Mouse (Mus musculus) liver, embryonic 13.5 days (tissue): ENCODE results near the gene Tmem62. TPM values are rescaled to one million over a fixed set of nuclear protein-coding genes. Genes with fewer than 3 reads are reported as not detected.
A peak's percentile ranks its signal among the peaks of the same experiment; 100 is the strongest.
"Not testable (repeated sequence)": the region's sequence is repeated elsewhere in the genome, so short reads cannot be mapped to it uniquely, and the experiment has no call there.

ENCODE experiments used
- ATAC-seq: fragments of 200-750 bp; cut with Nextera tagmentation; 2 replicates; pipeline ENCODE4 v1.8.0; 2017; ENCODE audit warnings: low read depth, mild to moderate bottlenecking, moderate number of reproducible peaks, moderate library complexity
- DNase-seq: peaks from one replicate; pipeline ENCODE4 v3.0.0; 2022
- H3K27ac ChIP-seq: fragments of 300-500 bp; sonication (generic); 2 replicates; pipeline ENCODE4 v1.5.1; 2015; ENCODE audit warnings: moderate library complexity, mild to moderate bottlenecking, inconsistent platforms
- H3K27me3 ChIP-seq: fragments of 300-500 bp; sonication (generic); 2 replicates; pipeline ENCODE4 v1.6.1; 2015; ENCODE audit warnings: mild to moderate bottlenecking, inconsistent platforms
- H3K36me3 ChIP-seq: fragments of 300-500 bp; sonication (generic); 2 replicates; pipeline ENCODE4 v1.6.1; 2015; ENCODE audit warnings: mild to moderate bottlenecking, inconsistent platforms
- H3K4me1 ChIP-seq: fragments of 300-500 bp; sonication (generic); replicated peaks from 2 replicates; pipeline ENCODE4 v1.6.1; 2015; ENCODE audit warnings: inconsistent platforms
- H3K4me2 ChIP-seq: fragments of 300-500 bp; sonication (generic); 2 replicates; pipeline ENCODE4 v1.6.1; 2015; ENCODE audit warnings: inconsistent platforms, mild to moderate bottlenecking, moderate library complexity
- H3K4me3 ChIP-seq: fragments of 300-500 bp; sonication (generic); replicated peaks from 2 replicates; pipeline ENCODE4 v1.5.1; 2015; ENCODE audit warnings: mild to moderate bottlenecking, inconsistent platforms
- H3K9ac ChIP-seq: fragments of 300-500 bp; sonication (generic); 2 replicates; pipeline ENCODE4 v1.6.1; 2015; ENCODE audit warnings: mild to moderate bottlenecking, inconsistent platforms
- H3K9me3 ChIP-seq: fragments of 300-500 bp; sonication (generic); replicated peaks from 2 replicates; pipeline ENCODE4 v1.6.1; 2016; ENCODE audit warnings: inconsistent platforms
- WGBS: fragments of 180-500 bp; shearing (Covaris S2); methylation state at CpG from one replicate; pipeline ENCODE4 v1.1.7; 2015; ENCODE audit not compliant: insufficient replicate concordance; 5-methylcytosine and 5-hydroxymethylcytosine counted together
- polyA plus RNA-seq: library from polyadenylated mRNA; unstranded; fragments of >200 nt; fragmentation: Nextera tagmentation; extraction: Ambion mirVana; gene quantifications from 2 replicates; pipeline ENCODE4 v1.2.1, GENCODE M21; 2015

The Tmem62 gene
- polyA plus RNA-seq, 1 experiment from 2014 or later: 1.9 TPM

- Histone ChIP-seq H3K4me2 (peak overlapping the region; percentile 79), H3K4me3 (peak overlapping the region; percentile 90; the same call in 1 of the 2 replicates), H3K4me1 (peaks cover 63% of the 10 kb centered on the region), H3K36me3 (no peaks in the 10 kb centered on the region), H3K27me3 (no peaks in the 10 kb centered on the region), H3K27ac (peak overlapping the region; percentile 90; the same call in 1 of the 2 replicates), H3K9me3 (no peaks in the 10 kb centered on the region), H3K9ac (peak overlapping the region; percentile 92)
- DNase-seq: no peak
- WGBS: 77% methylated on average over 4 of the region's 4 CpGs
- no peak for ATAC-seq
Observed at GRCm38 (mm10) chr2:120971766-120972165, 5.1 kb upstream of the Tmem62 start.

GRCm38 (mm10) chr2:120972257-120972656 lies 4.6 kb upstream of the Tmem62 start:
- WGBS: 74% methylated on average over 8 of the region's 8 CpGs
- ATAC-seq, H3K9me3 ChIP-seq, H3K9ac ChIP-seq, H3K4me3 ChIP-seq, H3K36me3 ChIP-seq, DNase-seq, H3K27me3 ChIP-seq, H3K4me2 ChIP-seq, H3K27ac ChIP-seq: not testable (repeated sequence)
- peaks cover 59% of the 10 kb centered on the region for H3K4me1 ChIP-seq

GRCm38 (mm10) chr2:120972964-120973363 lies 3.9 kb upstream of the Tmem62 start:
- H3K9ac ChIP-seq: peak overlapping the region; percentile 35; the same call in 1 of the 2 replicates
- H3K36me3 ChIP-seq: no peaks in the 10 kb centered on the region
- peak overlapping the region; percentile 61 for H3K4me2 ChIP-seq
- H3K4me1 ChIP-seq: peaks cover 61% of the 10 kb centered on the region
- peak; percentile 16; the same call in 1 of the 2 replicates for ATAC-seq
- no peak overlapping the region; the same call in none of the 2 replicates for H3K27ac ChIP-seq
- H3K4me3 ChIP-seq: peak overlapping the region; percentile 40
- DNase-seq: peak; percentile 13
- H3K9me3 ChIP-seq: no peaks in the 10 kb centered on the region
- H3K27me3 ChIP-seq: no peaks in the 10 kb centered on the region
- 15% methylated on average over 5 of the region's 5 CpGs for WGBS

GRCm38 (mm10) chr2:120976308-120976707 lies 509 bp upstream of the Tmem62 start:
- no peak for ATAC-seq
- Histone ChIP-seq H3K4me1 (peaks cover 45% of the 10 kb centered on the region), H3K9ac (peak overlapping the region; percentile 7; the same call in 1 of the 2 replicates), H3K9me3 (no peaks in the 10 kb centered on the region), H3K4me2 (peak overlapping the region; percentile 87), H3K36me3 (no peaks in the 10 kb centered on the region), H3K27ac (peak overlapping the region; percentile 61), H3K4me3 (peak overlapping the region; percentile 78), H3K27me3 (no peaks in the 10 kb centered on the region)
- no peak for DNase-seq
- 43% methylated on average over 4 of the region's 4 CpGs for whole genome bisulfite sequencing

- Histone ChIP-seq H3K36me3 (no peaks in the 10 kb centered on the region), H3K9me3 (no peaks in the 10 kb centered on the region), H3K4me3 (peak overlapping the region; percentile 78), H3K4me2 (peak overlapping the region; percentile 87), H3K27me3 (no peaks in the 10 kb centered on the region), H3K4me1 (peaks cover 31% of the 10 kb centered on the region), H3K27ac (peak overlapping the region; percentile 99), H3K9ac (no peak overlapping the region)
- ATAC-seq (no peak), DNase-seq (no peak)
- 80% methylated on average over 8 of the region's 8 CpGs for WGBS
Observed at GRCm38 (mm10) chr2:120977926-120978692, 1.3 kb downstream of the Tmem62 start.

GRCm38 (mm10) chr2:120978693-120979037 lies 1.8 kb downstream of the Tmem62 start:
- no peak overlapping the region for H3K9ac ChIP-seq
- H3K27me3 ChIP-seq: no peaks in the 10 kb centered on the region
- peaks cover 26% of the 10 kb centered on the region for H3K4me1 ChIP-seq
- 62% methylated on average over 2 of the region's 2 CpGs for WGBS
- H3K4me2 ChIP-seq: no peak overlapping the region
- H3K36me3 ChIP-seq: no peaks in the 10 kb centered on the region
- DNase-seq (no peak), ATAC-seq (no peak)
- no peak overlapping the region for H3K27ac ChIP-seq
- H3K4me3 ChIP-seq: no peak overlapping the region
- no peaks in the 10 kb centered on the region for H3K9me3 ChIP-seq

GRCm38 (mm10) chr2:120979819-120980218 lies 3.0 kb downstream of the Tmem62 start:
- no peak for DNase-seq
- Histone ChIP-seq H3K27ac (no peak overlapping the region), H3K9me3 (no peaks in the 10 kb centered on the region), H3K4me2 (no peak overlapping the region), H3K36me3 (no peaks in the 10 kb centered on the region), H3K4me3 (no peak overlapping the region), H3K9ac (no peak overlapping the region), H3K4me1 (peaks cover 20% of the 10 kb centered on the region), H3K27me3 (no peaks in the 10 kb centered on the region)
- 80% methylated on average over 1 of the region's 1 CpGs for WGBS
- no peak for ATAC-seq

- Histone ChIP-seq H3K4me3 (no peak overlapping the region), H3K9me3 (no peaks in the 10 kb centered on the region), H3K36me3 (no peaks in the 10 kb centered on the region), H3K27me3 (no peaks in the 10 kb centered on the region), H3K9ac (no peak overlapping the region), H3K27ac (no peak overlapping the region), H3K4me1 (peaks cover 18% of the 10 kb centered on the region), H3K4me2 (no peak overlapping the region)
- 47% methylated on average over 2 of the region's 2 CpGs for WGBS
- ATAC-seq (no peak), DNase-seq (no peak)
Observed at GRCm38 (mm10) chr2:120980861-120981260, 4.0 kb downstream of the Tmem62 start.

GRCm38 (mm10) chr2:120983611-120984010 lies 6.8 kb downstream of the Tmem62 start:
- 61% methylated on average over 2 of the region's 2 CpGs for WGBS
- no peak overlapping the region for H3K27ac ChIP-seq
- DNase-seq (no peak), ATAC-seq (no peak)
- no peaks in the 10 kb centered on the region for H3K9me3 ChIP-seq
- H3K4me3 ChIP-seq: no peak overlapping the region
- no peaks in the 10 kb centered on the region for H3K4me1 ChIP-seq
- no peak overlapping the region for H3K4me2 ChIP-seq
- H3K36me3 ChIP-seq: no peaks in the 10 kb centered on the region
- H3K27me3 ChIP-seq: no peaks in the 10 kb centered on the region
- no peak overlapping the region for H3K9ac ChIP-seq

- Histone ChIP-seq H3K27ac (no peak overlapping the region), H3K4me2 (no peak overlapping the region), H3K4me3 (no peak overlapping the region), H3K9ac (no peak overlapping the region), H3K4me1 (0 out of 2 replicates have a peak, but pooled peaks cover 2% of the 10 kb centered on the region), H3K27me3 (no peaks in the 10 kb centered on the region), H3K36me3 (no peaks in the 10 kb centered on the region), H3K9me3 (no peaks in the 10 kb centered on the region)
- ATAC-seq (no peak), DNase-seq (no peak)
- 86% methylated on average over 1 of the region's 1 CpGs for WGBS
Observed at GRCm38 (mm10) chr2:120985241-120985640, 8.4 kb downstream of the Tmem62 start.

- ATAC-seq (no peak), DNase-seq (no peak)
- Histone ChIP-seq H3K4me2 (no peak overlapping the region), H3K27me3 (no peaks in the 10 kb centered on the region), H3K36me3 (no peaks in the 10 kb centered on the region), H3K9me3 (no peaks in the 10 kb centered on the region), H3K27ac (no peak overlapping the region), H3K4me1 (peaks cover 11% of the 10 kb centered on the region), H3K4me3 (no peak overlapping the region), H3K9ac (no peak overlapping the region)
- WGBS: 67% methylated on average over 4 of the region's 4 CpGs
Observed at GRCm38 (mm10) chr2:120991196-120991595, 14.4 kb downstream of the Tmem62 start.

GRCm38 (mm10) chr2:120996607-120997006 lies 19.8 kb downstream of the Tmem62 start:
- not testable (repeated sequence) for H3K36me3 ChIP-seq, DNase-seq, ATAC-seq, H3K27ac ChIP-seq, H3K27me3 ChIP-seq, H3K9me3 ChIP-seq, H3K4me2 ChIP-seq, H3K9ac ChIP-seq, H3K4me3 ChIP-seq
- 46% methylated on average over 1 of the region's 1 CpGs for WGBS
- peaks cover 11% of the 10 kb centered on the region for H3K4me1 ChIP-seq
